Mouse (Mus musculus): ENCODE measurements around the gene Rhog. TPM values are rescaled to one million over a fixed set of nuclear protein-coding genes. Genes with fewer than 3 reads are reported as not detected.

Gene Rhog
- polyA plus RNA-seq, 1 experiment from 2014 or later = 69.4 TPM

DNA sequence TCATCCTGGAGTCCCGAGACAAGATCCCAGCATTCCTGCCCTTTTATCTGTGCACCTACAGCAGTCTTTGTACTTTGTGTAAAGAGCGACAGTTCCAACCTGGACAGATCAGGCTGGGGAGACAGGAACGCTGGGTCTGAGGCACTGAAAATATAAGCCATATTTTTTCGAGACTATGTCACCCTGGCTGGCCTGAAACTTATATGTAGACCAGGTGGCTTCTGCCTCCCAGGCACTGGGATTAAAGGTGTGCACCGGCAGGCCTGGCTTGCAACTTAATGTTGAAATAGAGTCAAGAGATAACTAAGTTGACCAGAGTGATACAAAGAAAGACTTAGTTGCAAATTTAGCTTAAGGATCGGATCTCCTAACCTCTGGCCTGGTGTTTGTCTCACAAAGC is 9.6 kb downstream of the Rhog start:
- Histone ChIP-seq H3K4me2 (ENCODE audit: low read depth, low read length) (peak overlapping the region; percentile 84; the same call in 1 of the 2 replicates), H3K9ac (ENCODE audit: low read depth, low read length) (peak overlapping the region; percentile 14; the same call in 1 of the 2 replicates), H3K4me3 (ENCODE audit: low read length) (no peak overlapping the region), H3K9me3 (ENCODE audit: control insufficient read depth, low read length) (no peaks in the 10 kb centered on the region), H3K4me1 (ENCODE audit: control insufficient read depth, insufficient read depth, low read length) (peaks cover 71% of the 10 kb centered on the region), H3K27ac (ENCODE audit: low read length) (peak overlapping the region; percentile 31), H3K36me3 (ENCODE audit: control insufficient read depth, insufficient read depth, low read length) (no peaks in the 10 kb centered on the region), H3K27me3 (replicated peaks; ENCODE audit: control insufficient read depth, insufficient read depth, low read length) (no peaks in the 10 kb centered on the region)
- ATAC-seq = no peak
- 44% methylated on average over 6 of the region's 6 CpGs for WGBS

DNA sequence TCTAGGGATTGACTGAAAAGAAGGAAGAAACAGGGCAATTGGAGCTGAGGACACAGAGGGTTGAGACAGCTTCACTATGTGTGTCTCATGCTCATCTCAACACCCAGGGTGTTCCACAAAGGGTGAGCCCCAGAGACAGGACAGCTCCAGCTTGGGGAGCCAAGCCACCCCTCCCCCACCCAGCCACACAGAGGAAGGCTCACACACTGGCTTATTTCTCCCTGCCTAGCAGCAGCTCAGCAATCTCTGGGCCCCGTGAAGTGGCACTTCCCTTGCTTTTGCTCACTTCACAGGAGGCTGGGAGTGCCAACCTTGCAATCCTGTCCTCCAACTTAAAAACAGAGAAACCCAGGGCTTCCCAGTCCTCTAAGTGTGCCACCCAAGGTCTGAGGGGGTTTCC is 10.1 kb downstream of the Rhog start:
- Histone ChIP-seq H3K9me3 (ENCODE audit: control insufficient read depth, low read length) (no peaks in the 10 kb centered on the region), H3K4me1 (ENCODE audit: control insufficient read depth, insufficient read depth, low read length) (peaks cover 69% of the 10 kb centered on the region), H3K9ac (ENCODE audit: low read depth, low read length) (peak overlapping the region; percentile 14; the same call in 1 of the 2 replicates), H3K4me2 (ENCODE audit: low read depth, low read length) (0 out of 2 replicates have a peak overlapping the region, but pooled peaks have one; percentile 84), H3K27me3 (replicated peaks; ENCODE audit: control insufficient read depth, insufficient read depth, low read length) (no peaks in the 10 kb centered on the region), H3K4me3 (ENCODE audit: low read length) (no peak overlapping the region), H3K36me3 (ENCODE audit: control insufficient read depth, insufficient read depth, low read length) (0 out of 2 replicates have a peak, but pooled peaks cover 5% of the 10 kb centered on the region), H3K27ac (ENCODE audit: low read length) (peak overlapping the region; percentile 31)
- no peak for ATAC-seq
- WGBS = 0% methylated on average over 1 of the region's 1 CpGs

GRCm38 (mm10) chr7:102244782-102245535 is 10.9 kb downstream of the Rhog start:
- Histone ChIP-seq H3K36me3 (ENCODE audit: control insufficient read depth, insufficient read depth, low read length) (0 out of 2 replicates have a peak, but pooled peaks cover 6% of the 10 kb centered on the region), H3K9ac (ENCODE audit: low read depth, low read length) (no peak overlapping the region), H3K27me3 (replicated peaks; ENCODE audit: control insufficient read depth, insufficient read depth, low read length) (no peaks in the 10 kb centered on the region), H3K4me2 (ENCODE audit: low read depth, low read length) (no peak overlapping the region), H3K4me3 (ENCODE audit: low read length) (no peak overlapping the region), H3K4me1 (ENCODE audit: control insufficient read depth, insufficient read depth, low read length) (peaks cover 69% of the 10 kb centered on the region), H3K9me3 (ENCODE audit: control insufficient read depth, low read length) (no peaks in the 10 kb centered on the region), H3K27ac (ENCODE audit: low read length) (peak overlapping the region; percentile 53)
- WGBS = 69% methylated on average over 3 of the region's 3 CpGs
- ATAC-seq = peak; percentile 4; the same call in 1 of the 2 replicates

- Histone ChIP-seq H3K9me3 (ENCODE audit: control insufficient read depth, low read length) (no peaks in the 10 kb centered on the region), H3K4me2 (ENCODE audit: low read depth, low read length) (no peak overlapping the region), H3K4me1 (ENCODE audit: control insufficient read depth, insufficient read depth, low read length) (peaks cover 68% of the 10 kb centered on the region), H3K36me3 (ENCODE audit: control insufficient read depth, insufficient read depth, low read length) (0 out of 2 replicates have a peak, but pooled peaks cover 9% of the 10 kb centered on the region), H3K27me3 (replicated peaks; ENCODE audit: control insufficient read depth, insufficient read depth, low read length) (no peaks in the 10 kb centered on the region), H3K9ac (ENCODE audit: low read depth, low read length) (no peak overlapping the region), H3K4me3 (ENCODE audit: low read length) (no peak overlapping the region), H3K27ac (ENCODE audit: low read length) (peak overlapping the region; percentile 78)
- ATAC-seq = peak; percentile 16; the same call in 1 of the 2 replicates
- 68% methylated on average over 2 of the region's 2 CpGs for WGBS
Observed at GRCm38 (mm10) chr7:102243870-102244269, 12.0 kb downstream of the Rhog start.

GRCm38 (mm10) chr7:102242917-102243316 is 12.9 kb downstream of the Rhog start:
- Histone ChIP-seq H3K27ac (ENCODE audit: low read length) (peak overlapping the region; percentile 30), H3K4me3 (ENCODE audit: low read length) (no peak overlapping the region), H3K36me3 (ENCODE audit: control insufficient read depth, insufficient read depth, low read length) (0 out of 2 replicates have a peak, but pooled peaks cover 9% of the 10 kb centered on the region), H3K4me1 (ENCODE audit: control insufficient read depth, insufficient read depth, low read length) (peaks cover 59% of the 10 kb centered on the region), H3K9me3 (ENCODE audit: control insufficient read depth, low read length) (no peaks in the 10 kb centered on the region), H3K27me3 (replicated peaks; ENCODE audit: control insufficient read depth, insufficient read depth, low read length) (no peaks in the 10 kb centered on the region), H3K9ac (ENCODE audit: low read depth, low read length) (no peak overlapping the region), H3K4me2 (ENCODE audit: low read depth, low read length) (no peak overlapping the region)
- peak; percentile 37 for ATAC-seq
- 62% methylated on average over 3 of the region's 3 CpGs for WGBS

DNA sequence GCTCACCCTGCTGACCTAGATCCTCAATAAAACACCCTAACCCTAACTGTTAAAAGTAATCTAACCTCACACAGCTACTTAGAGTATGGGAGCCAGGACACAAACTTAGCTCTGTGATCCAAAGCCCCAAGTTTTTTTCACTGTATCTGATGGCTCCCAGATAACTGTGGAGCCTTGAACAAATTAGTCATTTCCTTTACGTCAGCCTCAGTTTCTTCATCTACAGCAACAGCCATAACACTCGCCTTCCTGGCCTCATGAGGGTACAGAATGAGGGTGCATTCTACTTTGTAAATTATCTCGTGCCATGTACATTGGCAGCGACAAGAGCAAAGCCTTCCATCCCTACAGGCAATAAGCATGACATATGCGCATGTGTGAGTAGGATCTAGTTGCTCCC is 13.5 kb downstream of the Rhog start:
- 79% methylated on average over 5 of the region's 5 CpGs for WGBS
- H3K4me3 ChIP-seq (ENCODE audit: low read length) = no peak overlapping the region
- peaks cover 53% of the 10 kb centered on the region for H3K4me1 ChIP-seq (ENCODE audit: control insufficient read depth, insufficient read depth, low read length)
- no peaks in the 10 kb centered on the region for H3K27me3 ChIP-seq (replicated peaks; ENCODE audit: control insufficient read depth, insufficient read depth, low read length)
- H3K4me2 ChIP-seq (ENCODE audit: low read depth, low read length) = no peak overlapping the region
- H3K9me3 ChIP-seq (ENCODE audit: control insufficient read depth, low read length) = no peaks in the 10 kb centered on the region
- 0 out of 2 replicates have a peak, but pooled peaks cover 11% of the 10 kb centered on the region for H3K36me3 ChIP-seq (ENCODE audit: control insufficient read depth, insufficient read depth, low read length)
- ATAC-seq = no peak
- no peak overlapping the region for H3K9ac ChIP-seq (ENCODE audit: low read depth, low read length)
- H3K27ac ChIP-seq (ENCODE audit: low read length) = peak overlapping the region; percentile 30

- H3K36me3 ChIP-seq (ENCODE audit: control insufficient read depth, insufficient read depth, low read length) = peaks cover 23% of the 10 kb centered on the region; the same call in 1 of the 2 replicates
- no peak overlapping the region for H3K9ac ChIP-seq (ENCODE audit: low read depth, low read length)
- no peaks in the 10 kb centered on the region for H3K27me3 ChIP-seq (replicated peaks; ENCODE audit: control insufficient read depth, insufficient read depth, low read length)
- H3K9me3 ChIP-seq (ENCODE audit: control insufficient read depth, low read length) = no peaks in the 10 kb centered on the region
- H3K4me2 ChIP-seq (ENCODE audit: low read depth, low read length) = no peak overlapping the region
- no peak overlapping the region for H3K27ac ChIP-seq (ENCODE audit: low read length)
- no peak for ATAC-seq
- WGBS = 86% methylated on average over 16 of the region's 16 CpGs
- peaks cover 26% of the 10 kb centered on the region for H3K4me1 ChIP-seq (ENCODE audit: control insufficient read depth, insufficient read depth, low read length)
- H3K4me3 ChIP-seq (ENCODE audit: low read length) = no peak overlapping the region
Observed at GRCm38 (mm10) chr7:102239591-102239990, 16.3 kb downstream of the Rhog start.

- ATAC-seq = no peak
- H3K4me2 ChIP-seq (ENCODE audit: low read depth, low read length) = no peak overlapping the region
- peaks cover 23% of the 10 kb centered on the region; the same call in 1 of the 2 replicates for H3K36me3 ChIP-seq (ENCODE audit: control insufficient read depth, insufficient read depth, low read length)
- H3K4me3 ChIP-seq (ENCODE audit: low read length) = no peak overlapping the region
- H3K9ac ChIP-seq (ENCODE audit: low read depth, low read length) = no peak overlapping the region
- peaks cover 18% of the 10 kb centered on the region for H3K4me1 ChIP-seq (ENCODE audit: control insufficient read depth, insufficient read depth, low read length)
- 83% methylated on average over 8 of the region's 8 CpGs for WGBS
- no peak overlapping the region for H3K27ac ChIP-seq (ENCODE audit: low read length)
- H3K9me3 ChIP-seq (ENCODE audit: control insufficient read depth, low read length) = no peaks in the 10 kb centered on the region
- no peaks in the 10 kb centered on the region for H3K27me3 ChIP-seq (replicated peaks; ENCODE audit: control insufficient read depth, insufficient read depth, low read length)
Observed at GRCm38 (mm10) chr7:102238686-102239286, 17.1 kb downstream of the Rhog start.

GRCm38 (mm10) chr7:102233059-102233458 is 22.8 kb downstream of the Rhog start:
- 67% methylated on average over 4 of the region's 4 CpGs for WGBS
- no peak for ATAC-seq
- H3K9ac ChIP-seq (ENCODE audit: low read depth, low read length) = no peak overlapping the region
- no peaks in the 10 kb centered on the region for H3K4me1 ChIP-seq (ENCODE audit: control insufficient read depth, insufficient read depth, low read length)
- H3K4me3 ChIP-seq (ENCODE audit: low read length) = no peak overlapping the region
- H3K27me3 ChIP-seq (replicated peaks; ENCODE audit: control insufficient read depth, insufficient read depth, low read length) = no peaks in the 10 kb centered on the region
- H3K27ac ChIP-seq (ENCODE audit: low read length) = no peak overlapping the region
- no peaks in the 10 kb centered on the region for H3K9me3 ChIP-seq (ENCODE audit: control insufficient read depth, low read length)
- H3K4me2 ChIP-seq (ENCODE audit: low read depth, low read length) = no peak overlapping the region
- peaks cover 14% of the 10 kb centered on the region for H3K36me3 ChIP-seq (ENCODE audit: control insufficient read depth, insufficient read depth, low read length)

All from intestine, embryonic 16.5 days (tissue).